Mouse (Mus musculus): ENCODE data around the gene Zfp367.

DNA sequence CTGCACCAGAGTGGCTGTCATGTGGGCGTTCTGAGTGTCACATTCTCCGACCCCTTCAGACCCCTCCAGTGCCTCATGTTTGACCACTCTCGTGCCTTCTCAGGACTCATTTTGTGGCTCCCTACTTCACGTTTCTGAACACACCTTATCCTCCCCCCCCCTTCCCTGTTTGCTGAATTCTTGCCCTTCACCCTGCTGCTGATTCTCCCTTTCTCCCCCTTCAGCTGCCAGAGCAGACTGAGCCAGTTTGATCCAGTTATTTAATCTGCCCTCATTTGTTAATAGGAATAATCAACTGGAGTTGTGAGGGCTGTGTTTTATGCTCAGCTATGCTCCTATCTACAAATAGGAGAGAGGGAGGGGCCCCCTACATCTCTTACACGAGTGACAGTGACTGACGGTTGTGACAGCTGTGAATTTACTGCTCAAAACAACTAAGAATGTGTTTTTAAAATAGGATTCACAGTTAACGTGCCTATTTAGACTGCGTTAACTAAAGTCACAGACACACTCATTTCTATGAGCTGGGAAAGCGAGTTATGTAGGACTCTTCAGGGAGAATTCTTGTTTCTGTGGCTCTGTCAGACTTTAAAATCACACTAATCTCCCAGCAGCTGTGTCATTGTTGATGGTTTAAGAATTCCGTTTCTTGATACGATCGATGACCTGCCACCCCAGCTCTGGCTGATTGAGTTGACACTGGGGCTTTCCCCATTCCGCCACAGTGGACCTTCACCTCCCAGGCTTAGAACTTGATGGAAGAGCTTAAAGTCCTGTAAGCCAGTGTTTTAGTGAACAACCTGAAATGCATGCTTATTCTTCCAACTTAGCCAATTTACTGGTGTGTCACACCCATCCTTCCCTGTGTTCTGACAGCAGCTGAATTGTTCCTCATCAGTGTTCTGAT, 26.0 kb upstream of the Zfp367 start:
- no peak for TF ChIP-seq CTCF (IDR thresholded peaks at IDR 0.05; ENCODE audit: control insufficient read depth, insufficient read depth, low read length)
- TF ChIP-seq POLR2A (IDR thresholded peaks at IDR 0.05; ENCODE audit: borderline replicate concordance, control insufficient read depth, low read depth, low read length): no peak
